ENCODE assay signal across 16 mouse cellular contexts in the genomic region with DNA sequence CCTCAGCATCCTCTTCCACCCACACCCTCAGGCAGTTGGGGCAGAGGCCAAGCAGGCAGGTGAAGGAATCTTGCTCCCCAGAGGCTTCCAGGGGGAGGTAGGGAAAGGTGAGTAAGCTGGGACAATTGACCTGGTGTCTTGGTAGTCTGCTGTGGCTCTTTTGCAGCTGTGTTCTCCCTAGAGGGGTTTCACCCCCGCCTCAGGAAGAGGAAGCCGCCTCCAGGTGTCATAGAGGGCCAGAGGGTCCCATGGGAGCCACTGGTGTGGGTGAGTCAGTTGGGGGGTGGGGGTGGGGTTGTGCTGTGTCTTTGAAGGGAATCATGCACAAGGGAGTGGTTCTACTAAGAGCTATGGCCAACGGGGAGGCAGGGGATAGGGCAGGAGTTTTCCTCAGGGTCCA.
DNase-seq lines count a peak whose midpoint lies in the region; ATAC-seq and TF ChIP-seq lines count a peak whose summit lies in the region.
"Had no signal": no experiment of that assay in that cellular context is flagged by ENCODE, and none has a peak within 500 bp of the region (broad histone marks: within the 10 kb centered on the region; RNA-seq: fewer than 3 reads in every experiment).

No protein-coding gene starts in this region.

- no peaks in the 10 kb centered on the region for H3K9me3 ChIP-seq in heart, embryonic 15.5 days (replicated peaks)
- no peaks in the 10 kb centered on the region for H3K9me3 ChIP-seq in G1E (replicated peaks)
- no peaks in the 10 kb centered on the region for H3K9me3 ChIP-seq in liver, postnatal 0 days (ENCODE audit: low read length)
- H3K9me3 ChIP-seq: lung, embryonic 15.5 days; neural tube, embryonic 12.5 days had no signal

- peak overlapping the region; percentile 89; the same call in 1 of the 2 replicates for H3K27ac ChIP-seq in heart, embryonic 15.5 days
- H3K27ac ChIP-seq in liver, postnatal 0 days (ENCODE audit: low read depth), result peak overlapping the region; percentile 98; the same call in 1 of the 2 replicates
- H3K27ac ChIP-seq: lung, embryonic 15.5 days; neural tube, embryonic 12.5 days had no signal

- no peak overlapping the region for H3K4me3 ChIP-seq in heart, embryonic 15.5 days
- peak overlapping the region; percentile 28; the same call in 1 of the 2 replicates for H3K4me3 ChIP-seq in G1E (ENCODE audit: low read depth, low read length)
- H3K4me3 ChIP-seq in liver, postnatal 0 days (ENCODE audit: low read depth, low read length), result no peak overlapping the region
- H3K4me3 ChIP-seq: lung, embryonic 15.5 days; neural tube, embryonic 12.5 days had no signal

- TF ChIP-seq CTCF in G1E (IDR thresholded peaks at IDR 0.05; ENCODE audit: low read depth, low read length), result no peak
- no peak for TF ChIP-seq CTCF in liver, postnatal 0 days (IDR thresholded peaks at IDR 0.05; ENCODE audit: low read depth)

- DNase-seq in heart, postnatal 36 days, result no peak
- DNase-seq in A20 (ENCODE audit: low read depth, low spot score), result peak; percentile 92
- no peak for DNase-seq in G1E (ENCODE audit: low spot score)
- peak; percentile 59 for DNase-seq in liver, postnatal 0 days
- no peak for DNase-seq in kidney, postnatal 4 days
- DNase-seq in lung, postnatal 10 days, result no peak
- DNase-seq: cerebellum, adult 18-20 months; kidney, adult 11 months; kidney, postnatal 10 days; right cerebral cortex, postnatal 25 days; thymus, postnatal 25 days had no signal

- H3K27me3 ChIP-seq in heart, embryonic 15.5 days, result no peaks in the 10 kb centered on the region
- H3K27me3 ChIP-seq in G1E (ENCODE audit: insufficient read depth, low read length), result peaks cover 8% of the 10 kb centered on the region
- H3K27me3 ChIP-seq in liver, postnatal 0 days (ENCODE audit: insufficient read depth, low read length), result no peaks in the 10 kb centered on the region
- H3K27me3 ChIP-seq: lung, embryonic 15.5 days; neural tube, embryonic 12.5 days had no signal

- no peak for ATAC-seq in heart, embryonic 15.5 days (replicated peaks; ENCODE audit: insufficient number of reproducible peaks, insufficient read depth, low FRiP score, low read depth)
- ATAC-seq in G1E (ENCODE audit: extremely low read depth, insufficient number of reproducible peaks, low FRiP score, poor library complexity, severe bottlenecking), result no peak
- no peak for ATAC-seq in liver, postnatal 0 days
- ATAC-seq in frontal cortex, adult (ENCODE audit: low TSS enrichment), result no peak
- ATAC-seq: hindbrain, embryonic 16.5 days had no signal

- peaks cover 51% of the 10 kb centered on the region for H3K4me1 ChIP-seq in heart, embryonic 15.5 days (replicated peaks)
- peaks cover 77% of the 10 kb centered on the region for H3K4me1 ChIP-seq in G1E (ENCODE audit: insufficient read depth, low read depth, low read length)
- H3K4me1 ChIP-seq in liver, postnatal 0 days (ENCODE audit: insufficient read depth), result peaks cover 57% of the 10 kb centered on the region
- H3K4me1 ChIP-seq: neural tube, embryonic 12.5 days had no signal

- intact Hi-C loops in heart, postnatal 36 days (cut with DNase I), result no loop called here

- WGBS in heart, embryonic 15.5 days, result 58% methylated on average over 3 of the region's 3 CpGs
- 64% methylated on average over 3 of the region's 3 CpGs for WGBS in liver, postnatal 0 days (ENCODE audit: insufficient replicate concordance)

- H3K36me3 ChIP-seq in heart, embryonic 15.5 days, result no peaks in the 10 kb centered on the region
- no peaks in the 10 kb centered on the region for H3K36me3 ChIP-seq in G1E (replicated peaks)
- H3K36me3 ChIP-seq in liver, postnatal 0 days (replicated peaks; ENCODE audit: insufficient read depth, low read length), result no peaks in the 10 kb centered on the region
- H3K36me3 ChIP-seq: lung, embryonic 15.5 days; neural tube, embryonic 12.5 days had no signal

- no peak overlapping the region for H3K4me2 ChIP-seq in heart, embryonic 15.5 days
- no peak overlapping the region for H3K4me2 ChIP-seq in liver, postnatal 0 days (ENCODE audit: low read depth, low read length)
- H3K4me2 ChIP-seq: lung, embryonic 15.5 days; neural tube, embryonic 12.5 days had no signal

- no peak overlapping the region for H3K9ac ChIP-seq in heart, embryonic 15.5 days
- no peak overlapping the region for H3K9ac ChIP-seq in liver, postnatal 0 days (replicated peaks)
- H3K9ac ChIP-seq: lung, embryonic 15.5 days; neural tube, embryonic 12.5 days had no signal

- no peak for TF ChIP-seq EP300 in liver, postnatal 0 days (IDR thresholded peaks at IDR 0.05; ENCODE audit: low read depth)

Comparison
In these comparisons a context has a peak if more than half of its experiments do, and no peak if none do; other contexts are left out.
1. DNase-seq: peak in A20 (single experiment) and liver, postnatal 0 days (single experiment); none in heart, postnatal 36 days (0 of 2), G1E (single experiment), kidney, postnatal 4 days (0 of 2) and lung, postnatal 10 days (single experiment).